Mouse (Mus musculus) neural tube, embryonic 14.5 days (tissue): ENCODE data around the gene Arid1b. TPM values are rescaled to one million over a fixed set of nuclear protein-coding genes. Genes with fewer than 3 reads are reported as not detected.

Experiments used
- ATAC-seq: fragments of 200-750 bp; cut with Nextera tagmentation; 2 replicates; pipeline ENCODE4 v1.8.0; 2017; ENCODE audit warnings: low read depth, mild to moderate bottlenecking, moderate TSS enrichment, moderate library complexity
- H3K27ac ChIP-seq: fragments of 300-500 bp; sonication (generic); 2 replicates; pipeline ENCODE4 v1.5.1; 2014; ENCODE audit warnings: low read depth, mild to moderate bottlenecking, control low read depth, low read length, moderate library complexity, mixed read lengths
- H3K27me3 ChIP-seq: fragments of 300-500 bp; sonication (generic); 2 replicates; pipeline ENCODE4 v1.6.1; 2014; ENCODE audit warnings: low read length; ENCODE audit not compliant: control insufficient read depth, insufficient read depth
- H3K36me3 ChIP-seq: fragments of 300-500 bp; sonication (generic); 2 replicates; pipeline ENCODE4 v1.6.1; 2014; ENCODE audit warnings: low read length, mixed read lengths; ENCODE audit not compliant: control insufficient read depth, insufficient read depth
- H3K4me1 ChIP-seq: fragments of 300-500 bp; sonication (generic); 2 replicates; pipeline ENCODE4 v1.6.1; 2014; ENCODE audit warnings: low read length; ENCODE audit not compliant: control insufficient read depth, insufficient read depth
- H3K4me2 ChIP-seq: fragments of 300-500 bp; sonication (generic); 2 replicates; pipeline ENCODE4 v1.6.1; 2014; ENCODE audit warnings: mild to moderate bottlenecking, low read depth, low read length, control low read depth
- H3K4me3 ChIP-seq: fragments of 300-500 bp; sonication (generic); 2 replicates; pipeline ENCODE4 v1.5.1; 2014; ENCODE audit warnings: low read depth, low read length, control low read depth, mixed read lengths
- H3K9ac ChIP-seq: fragments of 300-500 bp; sonication (generic); replicated peaks from 2 replicates; pipeline ENCODE4 v1.6.1; 2014; ENCODE audit warnings: low read depth, mild to moderate bottlenecking, control low read depth, low read length, mixed read lengths
- H3K9me3 ChIP-seq: fragments of 300-500 bp; sonication (generic); 2 replicates; pipeline ENCODE4 v1.6.1; 2016; ENCODE audit warnings: low read length; ENCODE audit not compliant: control insufficient read depth
- WGBS: fragments of 180-500 bp; shearing (Covaris S2); extraction: QIAGEN DNeasy Blood & Tissue Kit; methylation state at CpG from one replicate; pipeline ENCODE4 v1.1.7; 2014; 5-methylcytosine and 5-hydroxymethylcytosine counted together
- polyA plus RNA-seq: library from polyadenylated mRNA; unstranded; fragments of >200 nt; fragmentation: Nextera tagmentation; extraction: Ambion mirVana; gene quantifications from 2 replicates; pipeline ENCODE4 v1.2.1, GENCODE M21; 2014

The Arid1b gene
- polyA plus RNA-seq, 1 experiment from 2014 or later = 22.2 TPM

- H3K27ac ChIP-seq = no peak overlapping the region
- H3K4me1 ChIP-seq = no peaks in the 10 kb centered on the region
- H3K4me3 ChIP-seq = no peak overlapping the region
- no peak for ATAC-seq
- H3K27me3 ChIP-seq = no peaks in the 10 kb centered on the region
- H3K9ac ChIP-seq = no peak overlapping the region
- H3K4me2 ChIP-seq = no peak overlapping the region
- no peaks in the 10 kb centered on the region for H3K9me3 ChIP-seq
- no peaks in the 10 kb centered on the region for H3K36me3 ChIP-seq
- WGBS = 52% methylated on average over 8 of the region's 8 CpGs
Measured at GRCm38 (mm10) chr17:5372951-5373350, 378.8 kb downstream of the Arid1b start.

- no peak for ATAC-seq
- WGBS = 19% methylated on average over 11 of the region's 11 CpGs
- Histone ChIP-seq H3K4me3 (no peak overlapping the region), H3K9ac (no peak overlapping the region), H3K36me3 (no peaks in the 10 kb centered on the region), H3K4me2 (no peak overlapping the region), H3K27ac (0 out of 2 replicates have a peak overlapping the region, but pooled peaks have one; percentile 4), H3K4me1 (no peaks in the 10 kb centered on the region), H3K9me3 (no peaks in the 10 kb centered on the region), H3K27me3 (no peaks in the 10 kb centered on the region)
Measured at GRCm38 (mm10) chr17:5377151-5377929, 383.2 kb downstream of the Arid1b start.

GRCm38 (mm10) chr17:5377930-5378310 lies 383.8 kb downstream of the Arid1b start:
- Histone ChIP-seq H3K4me3 (no peak overlapping the region), H3K4me1 (no peaks in the 10 kb centered on the region), H3K9ac (no peak overlapping the region), H3K4me2 (no peak overlapping the region), H3K27me3 (no peaks in the 10 kb centered on the region), H3K9me3 (no peaks in the 10 kb centered on the region), H3K36me3 (no peaks in the 10 kb centered on the region), H3K27ac (no peak overlapping the region)
- ATAC-seq = no peak
- 31% methylated on average over 7 of the region's 7 CpGs for WGBS

GRCm38 (mm10) chr17:5385694-5386093 lies 391.6 kb downstream of the Arid1b start:
- H3K9ac ChIP-seq = no peak overlapping the region
- H3K4me1 ChIP-seq = peaks cover 5% of the 10 kb centered on the region; the same call in 1 of the 2 replicates
- H3K9me3 ChIP-seq = no peaks in the 10 kb centered on the region
- no peak for ATAC-seq
- no peaks in the 10 kb centered on the region for H3K27me3 ChIP-seq
- H3K4me3 ChIP-seq = no peak overlapping the region
- no peaks in the 10 kb centered on the region for H3K36me3 ChIP-seq
- H3K4me2 ChIP-seq = no peak overlapping the region
- whole genome bisulfite sequencing = 93% methylated on average over 1 of the region's 1 CpGs
- H3K27ac ChIP-seq = no peak overlapping the region

GRCm38 (mm10) chr17:5386885-5387545 lies 392.9 kb downstream of the Arid1b start:
- H3K4me3 ChIP-seq = no peak overlapping the region
- no peaks in the 10 kb centered on the region for H3K9me3 ChIP-seq
- 84% methylated on average over 12 of the region's 12 CpGs for WGBS
- H3K27ac ChIP-seq = no peak overlapping the region
- peaks cover 5% of the 10 kb centered on the region; the same call in 1 of the 2 replicates for H3K4me1 ChIP-seq
- no peak overlapping the region for H3K9ac ChIP-seq
- ATAC-seq = no peak
- H3K36me3 ChIP-seq = no peaks in the 10 kb centered on the region
- H3K27me3 ChIP-seq = no peaks in the 10 kb centered on the region
- H3K4me2 ChIP-seq = no peak overlapping the region

GRCm38 (mm10) chr17:5388351-5388750 lies 394.2 kb downstream of the Arid1b start:
- Histone ChIP-seq H3K36me3 (no peaks in the 10 kb centered on the region), H3K9ac (no peak overlapping the region), H3K4me3 (no peak overlapping the region), H3K4me2 (no peak overlapping the region), H3K27me3 (no peaks in the 10 kb centered on the region), H3K4me1 (peaks cover 5% of the 10 kb centered on the region; the same call in 1 of the 2 replicates), H3K27ac (no peak overlapping the region), H3K9me3 (peaks cover 1% of the 10 kb centered on the region; the same call in 1 of the 2 replicates)
- 65% methylated on average over 3 of the region's 3 CpGs for WGBS
- no peak for ATAC-seq

- Histone ChIP-seq H3K27me3 (no peaks in the 10 kb centered on the region), H3K36me3 (no peaks in the 10 kb centered on the region), H3K9ac (no peak overlapping the region), H3K4me3 (no peak overlapping the region), H3K9me3 (peaks cover 3% of the 10 kb centered on the region; the same call in 1 of the 2 replicates), H3K27ac (peak overlapping the region; percentile 39; the same call in 1 of the 2 replicates), H3K4me2 (no peak overlapping the region), H3K4me1 (peaks cover 5% of the 10 kb centered on the region; the same call in 1 of the 2 replicates)
- peak; percentile 54 for ATAC-seq
- 41% methylated on average over 10 of the region's 10 CpGs for WGBS
Measured at GRCm38 (mm10) chr17:5390682-5391081, 396.6 kb downstream of the Arid1b start.

- WGBS = 87% methylated on average over 16 of the region's 16 CpGs
- no peak overlapping the region for H3K9ac ChIP-seq
- peaks cover 4% of the 10 kb centered on the region; the same call in 1 of the 2 replicates for H3K4me1 ChIP-seq
- no peak overlapping the region for H3K4me3 ChIP-seq
- no peak for ATAC-seq
- no peaks in the 10 kb centered on the region for H3K36me3 ChIP-seq
- no peak overlapping the region for H3K27ac ChIP-seq
- peaks cover 3% of the 10 kb centered on the region; the same call in 1 of the 2 replicates for H3K9me3 ChIP-seq
- no peak overlapping the region for H3K4me2 ChIP-seq
- no peaks in the 10 kb centered on the region for H3K27me3 ChIP-seq
Measured at GRCm38 (mm10) chr17:5395454-5396205, 401.5 kb downstream of the Arid1b start.
